Mouse (Mus musculus) heart, embryonic 11.5 days (tissue): Measurements from ENCODE around the gene Zfp362. TPM values are rescaled to one million over a fixed set of nuclear protein-coding genes. Genes with fewer than 3 reads are reported as not detected.

Experiments used
- ATAC-seq: fragments of 200-750 bp; cut with Nextera tagmentation; replicated peaks from 2 replicates; pipeline ENCODE4 v1.8.0; 2017; ENCODE audit warnings: moderate library complexity; ENCODE audit not compliant: insufficient number of reproducible peaks, low FRiP score, low TSS enrichment
- H3K27ac ChIP-seq: fragments of 300-500 bp; sonication (generic); 2 replicates; pipeline ENCODE4 v1.5.1; 2014; ENCODE audit warnings: mild to moderate bottlenecking, low read depth, low read length
- H3K27me3 ChIP-seq: fragments of 300-500 bp; sonication (generic); 2 replicates; pipeline ENCODE4 v1.6.1; 2014; ENCODE audit warnings: mild to moderate bottlenecking, low read length, mixed read lengths; ENCODE audit not compliant: control insufficient read depth, insufficient read depth
- H3K36me3 ChIP-seq: fragments of 300-500 bp; sonication (generic); 2 replicates; pipeline ENCODE4 v1.6.1; 2014; ENCODE audit warnings: mild to moderate bottlenecking, low read length, moderate library complexity, mixed read lengths; ENCODE audit not compliant: control insufficient read depth, insufficient read depth
- H3K4me1 ChIP-seq: fragments of 300-500 bp; sonication (generic); 2 replicates; pipeline ENCODE4 v1.6.1; 2014; ENCODE audit warnings: low read length; ENCODE audit not compliant: control insufficient read depth, insufficient read depth
- H3K4me2 ChIP-seq: fragments of 300-500 bp; sonication (generic); 2 replicates; pipeline ENCODE4 v1.6.1; 2014; ENCODE audit warnings: mild to moderate bottlenecking, moderate library complexity
- H3K4me3 ChIP-seq: fragments of 300-500 bp; sonication (generic); 2 replicates; pipeline ENCODE4 v1.5.1; 2014; ENCODE audit warnings: low read depth, low read length
- H3K9ac ChIP-seq: fragments of 300-500 bp; sonication (generic); 2 replicates; pipeline ENCODE4 v1.6.1; 2014; ENCODE audit warnings: mild to moderate bottlenecking, low read depth, low read length, moderate library complexity
- H3K9me3 ChIP-seq: fragments of 300-500 bp; sonication (generic); replicated peaks from 2 replicates; pipeline ENCODE4 v1.6.1; 2016; ENCODE audit warnings: low read length; ENCODE audit not compliant: control insufficient read depth
- WGBS: fragments of 180-500 bp; shearing (Covaris S2); extraction: QIAGEN DNeasy Blood & Tissue Kit; methylation state at CpG from one replicate; pipeline ENCODE4 v1.1.7; 2014; ENCODE audit not compliant: insufficient replicate concordance; 5-methylcytosine and 5-hydroxymethylcytosine counted together
- polyA plus RNA-seq: library from polyadenylated mRNA; unstranded; fragments of >200 nt; fragmentation: Nextera tagmentation; extraction: Ambion mirVana; gene quantifications from 2 replicates; pipeline ENCODE4 v1.2.1, GENCODE M21; 2014

Zfp362 gene
- polyA plus RNA-seq, 1 experiment from 2014 or later, result 21.3 TPM

GRCm38 (mm10) chr4:128789646-128790045, 16.2 kb downstream of the Zfp362 start:
- ATAC-seq, result no peak
- Histone ChIP-seq H3K4me3 (no peak overlapping the region), H3K9ac (no peak overlapping the region), H3K27me3 (no peaks in the 10 kb centered on the region), H3K4me1 (peaks cover 18% of the 10 kb centered on the region), H3K9me3 (no peaks in the 10 kb centered on the region), H3K4me2 (no peak overlapping the region), H3K27ac (no peak overlapping the region), H3K36me3 (peaks cover 32% of the 10 kb centered on the region)
- WGBS, result 49% methylated on average over 18 of the region's 18 CpGs

GRCm38 (mm10) chr4:128788108-128788507, 17.7 kb downstream of the Zfp362 start:
- peaks cover 36% of the 10 kb centered on the region for H3K36me3 ChIP-seq
- 93% methylated on average over 4 of the region's 4 CpGs for WGBS

DNA sequence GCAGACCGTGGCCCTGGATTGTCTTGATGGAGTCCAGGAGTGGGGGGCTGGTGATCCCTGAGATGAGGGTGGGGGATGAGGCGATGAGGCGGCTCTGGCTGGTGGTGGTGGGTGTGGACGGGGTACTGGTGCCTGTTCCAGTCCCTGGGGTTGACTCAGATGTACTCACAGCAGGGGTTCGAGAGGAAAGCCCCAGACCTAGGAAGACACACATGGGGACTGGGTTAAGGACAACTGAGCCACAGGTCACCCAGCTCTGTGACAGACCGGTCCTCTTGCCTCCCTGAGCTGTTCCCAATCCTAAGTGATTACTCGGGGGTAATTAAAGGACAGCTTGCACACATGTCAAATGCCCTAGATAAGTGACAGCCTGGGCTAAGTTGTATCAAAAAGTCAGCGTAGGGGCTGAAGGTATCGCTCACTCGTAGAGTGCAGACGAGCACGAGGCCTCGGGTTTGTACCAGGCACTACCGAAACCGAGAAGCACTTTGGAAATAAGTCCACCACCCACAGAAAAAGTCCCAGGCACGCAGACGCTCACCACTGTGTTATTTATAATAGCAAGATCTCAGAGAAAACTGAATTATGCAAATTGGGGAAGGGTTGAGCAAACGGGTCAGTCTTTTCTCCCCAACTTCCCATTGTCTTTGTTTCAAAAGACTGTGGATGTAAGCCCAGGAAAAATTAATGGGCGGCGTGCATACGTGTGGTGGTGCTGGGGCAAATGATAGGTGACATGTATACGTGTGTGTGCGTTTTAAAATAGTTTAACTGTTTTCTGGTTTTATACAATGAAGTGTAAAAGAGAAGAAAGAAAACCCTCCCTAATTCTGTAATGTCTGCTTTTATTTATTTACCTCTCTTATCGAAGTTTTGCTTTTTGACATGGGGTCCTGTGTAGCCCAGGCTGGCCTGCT, 18.6 kb downstream of the Zfp362 start:
- no peak for ATAC-seq
- Histone ChIP-seq H3K36me3 (peaks cover 36% of the 10 kb centered on the region), H3K4me3 (no peak overlapping the region), H3K27me3 (no peaks in the 10 kb centered on the region), H3K27ac (no peak overlapping the region), H3K4me2 (no peak overlapping the region), H3K4me1 (0 out of 2 replicates have a peak, but pooled peaks cover 2% of the 10 kb centered on the region), H3K9ac (no peak overlapping the region), H3K9me3 (no peaks in the 10 kb centered on the region)
- 85% methylated on average over 24 of the region's 24 CpGs for WGBS

More at GRCm38 (mm10) chr4:128788108-128788507, 17.7 kb downstream of the Zfp362 start:
- Histone ChIP-seq H3K27me3 (no peaks in the 10 kb centered on the region), H3K4me2 (no peak overlapping the region), H3K4me3 (no peak overlapping the region), H3K9ac (no peak overlapping the region), H3K9me3 (no peaks in the 10 kb centered on the region), H3K4me1 (peaks cover 3% of the 10 kb centered on the region; the same call in 1 of the 2 replicates), H3K27ac (no peak overlapping the region)
- ATAC-seq, result no peak

DNA sequence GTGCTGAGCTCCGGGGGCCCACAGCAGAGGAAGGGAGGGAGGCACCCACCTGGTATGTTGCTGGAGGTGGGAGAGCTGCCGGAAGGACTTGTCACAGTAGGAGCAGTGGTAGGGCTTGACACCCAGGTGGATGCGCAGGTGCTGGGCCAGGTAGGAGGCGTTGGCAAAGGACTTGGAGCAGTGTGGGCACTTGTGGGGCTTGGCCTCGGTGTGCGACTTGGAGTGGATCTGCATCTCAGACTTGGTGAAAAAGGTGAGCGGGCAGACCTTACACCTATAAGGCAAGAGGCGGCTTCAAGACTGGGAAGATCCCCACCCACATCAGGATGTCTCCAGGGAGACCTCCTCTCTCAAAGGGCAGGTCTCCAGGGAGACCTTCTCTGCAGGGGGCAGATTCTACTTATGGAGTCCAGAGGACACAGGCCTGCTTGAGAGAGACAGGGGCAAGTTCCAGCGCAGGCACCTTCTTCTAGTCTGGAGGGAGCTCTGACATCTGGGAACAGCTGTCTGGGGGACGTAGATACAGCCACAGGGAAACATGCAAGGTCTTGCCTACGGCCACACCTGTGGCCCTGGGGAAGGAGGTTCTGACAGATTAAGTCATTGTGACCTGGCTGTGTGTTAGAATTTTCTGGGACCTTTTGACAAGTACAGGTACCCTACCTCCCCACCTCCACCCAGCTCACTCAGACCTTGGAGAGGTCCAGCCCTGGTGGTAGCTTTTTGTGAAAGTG, 19.8 kb downstream of the Zfp362 start:
- no peak overlapping the region for H3K9ac ChIP-seq
- ATAC-seq, result no peak
- H3K4me2 ChIP-seq, result no peak overlapping the region
- H3K4me1 ChIP-seq, result 0 out of 2 replicates have a peak, but pooled peaks cover 2% of the 10 kb centered on the region
- peaks cover 40% of the 10 kb centered on the region for H3K36me3 ChIP-seq
- H3K4me3 ChIP-seq, result no peak overlapping the region
- WGBS, result 87% methylated on average over 11 of the region's 11 CpGs
- no peaks in the 10 kb centered on the region for H3K9me3 ChIP-seq
- H3K27ac ChIP-seq, result no peak overlapping the region
- H3K27me3 ChIP-seq, result no peaks in the 10 kb centered on the region

DNA sequence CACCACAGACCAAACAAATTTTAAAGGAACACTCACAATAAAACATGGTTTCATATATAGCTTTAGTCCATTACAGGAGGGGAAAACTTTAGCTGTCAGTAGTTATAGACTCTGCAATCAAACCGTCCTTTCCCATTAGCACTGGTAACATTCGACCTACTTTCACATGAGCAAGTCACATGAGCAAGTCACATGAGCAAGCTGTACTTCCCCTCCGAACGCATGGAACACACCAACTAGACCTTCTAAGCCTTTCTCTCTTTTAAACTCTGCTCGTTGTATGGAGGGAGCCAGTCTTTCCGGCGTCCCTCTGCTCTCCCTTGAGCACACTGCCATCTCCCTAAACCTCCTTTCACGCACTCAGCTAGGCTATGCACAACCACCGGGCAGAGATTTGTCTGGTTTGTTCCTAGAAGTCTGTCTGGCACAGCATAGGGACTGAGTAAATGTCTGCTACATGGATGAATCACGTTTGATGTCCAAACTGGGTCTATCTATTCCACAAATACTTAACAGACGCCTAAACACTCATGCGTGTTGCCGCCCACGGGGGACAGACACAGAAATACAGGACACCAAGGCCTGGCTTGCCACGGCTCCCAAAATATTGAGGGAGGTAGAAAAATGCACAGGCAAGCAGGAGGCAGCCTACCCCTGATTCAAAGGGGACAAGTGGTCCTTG, 20.8 kb downstream of the Zfp362 start:
- peaks cover 45% of the 10 kb centered on the region for H3K36me3 ChIP-seq
- 86% methylated on average over 15 of the region's 15 CpGs for WGBS

GRCm38 (mm10) chr4:128782645-128783044, 23.2 kb downstream of the Zfp362 start:
- no peak overlapping the region for H3K4me2 ChIP-seq
- H3K36me3 ChIP-seq, result peaks cover 44% of the 10 kb centered on the region
- no peaks in the 10 kb centered on the region for H3K27me3 ChIP-seq
- H3K9ac ChIP-seq, result no peak overlapping the region
- no peaks in the 10 kb centered on the region for H3K4me1 ChIP-seq
- H3K27ac ChIP-seq, result no peak overlapping the region
- no peaks in the 10 kb centered on the region for H3K9me3 ChIP-seq
- 36% methylated on average over 4 of the region's 4 CpGs for WGBS
- no peak overlapping the region for H3K4me3 ChIP-seq
- no peak for ATAC-seq

More for the DNA sequence above, 20.8 kb downstream of the Zfp362 start:
- 0 out of 2 replicates have a peak, but pooled peaks cover 2% of the 10 kb centered on the region for H3K4me1 ChIP-seq
- no peak for ATAC-seq
- H3K9ac ChIP-seq, result no peak overlapping the region
- no peak overlapping the region for H3K27ac ChIP-seq
- no peaks in the 10 kb centered on the region for H3K9me3 ChIP-seq
- no peaks in the 10 kb centered on the region for H3K27me3 ChIP-seq
- H3K4me2 ChIP-seq, result no peak overlapping the region
- H3K4me3 ChIP-seq, result no peak overlapping the region

DNA sequence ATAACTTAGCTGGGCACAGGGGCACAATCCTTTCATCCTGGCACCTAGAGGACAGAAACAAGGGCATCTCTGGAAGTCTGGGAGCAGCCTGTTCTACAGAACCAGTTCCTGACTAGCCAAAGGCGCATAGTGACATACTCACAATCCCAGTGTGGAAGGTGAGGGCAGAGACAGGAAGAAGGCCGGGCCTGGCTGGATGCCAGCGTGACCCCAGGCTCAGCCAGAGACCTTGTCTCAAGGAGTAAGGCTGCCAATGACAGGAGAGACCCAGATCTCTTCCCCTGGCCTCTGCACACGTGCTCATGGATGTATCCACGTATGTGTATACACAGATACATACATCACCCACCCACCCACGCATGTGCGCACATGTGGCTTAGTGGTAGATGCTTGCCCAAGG, 23.8 kb downstream of the Zfp362 start:
- Histone ChIP-seq H3K4me3 (no peak overlapping the region), H3K27me3 (no peaks in the 10 kb centered on the region), H3K27ac (no peak overlapping the region), H3K4me2 (no peak overlapping the region), H3K9ac (no peak overlapping the region), H3K36me3 (peaks cover 45% of the 10 kb centered on the region), H3K4me1 (no peaks in the 10 kb centered on the region), H3K9me3 (no peaks in the 10 kb centered on the region)
- ATAC-seq, result no peak
- 81% methylated on average over 7 of the region's 7 CpGs for WGBS

- Histone ChIP-seq H3K9ac (no peak overlapping the region), H3K4me2 (no peak overlapping the region), H3K27me3 (no peaks in the 10 kb centered on the region), H3K4me3 (no peak overlapping the region), H3K4me1 (no peaks in the 10 kb centered on the region), H3K36me3 (peaks cover 49% of the 10 kb centered on the region), H3K27ac (no peak overlapping the region), H3K9me3 (no peaks in the 10 kb centered on the region)
- ATAC-seq, result no peak
- 86% methylated on average over 11 of the region's 11 CpGs for WGBS
Observed at GRCm38 (mm10) chr4:128777593-128777992, 28.3 kb downstream of the Zfp362 start.
